Mouse (Mus musculus) E14TG2a.4 (cell line): ENCODE measurements around the gene Glis3.

Source experiments
- CTCF ChIP-seq: conservative IDR thresholded peaks from 2 replicates; pipeline ENCODE4 v1.5.1; 2014; ENCODE audit warnings: low read length
- POU5F1 ChIP-seq: IDR thresholded peaks from 2 replicates; pipeline ENCODE4 v1.6.1; 2014; ENCODE audit warnings: low read length, borderline replicate concordance

DNA sequence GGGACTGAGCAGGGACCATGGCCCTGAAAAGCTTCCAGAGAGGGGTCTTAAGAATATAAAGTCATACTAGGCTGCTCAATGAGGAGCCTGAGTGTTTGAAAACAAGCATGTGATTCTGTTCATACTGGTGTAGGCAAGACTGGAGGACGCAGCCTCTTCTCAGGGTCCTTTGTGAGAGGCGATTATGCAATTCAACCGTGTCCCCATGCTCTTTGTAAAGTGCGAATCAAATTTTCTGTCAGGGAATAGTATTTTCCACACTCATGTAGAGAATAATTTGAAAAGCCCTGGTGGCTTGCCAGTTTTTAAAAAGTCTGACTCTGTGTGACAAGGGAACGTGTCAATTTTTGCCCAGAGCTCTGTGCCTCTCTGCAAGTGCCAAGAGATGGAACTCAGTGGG lies 71.1 kb downstream of the Glis3 start:
- TF ChIP-seq CTCF (no peak), POU5F1 (no peak)
